25 mouse cellular contexts compared by ENCODE assay signal in genomic region chr19:44903343-44904000, GRCm38 (mm10). TPM values are rescaled to one million over a fixed set of nuclear protein-coding genes. Genes with fewer than 3 reads are reported as not detected.
DNase-seq lines count a peak whose midpoint lies in the region; ATAC-seq and TF ChIP-seq lines count a peak whose summit lies in the region.
"Had no signal": no experiment of that assay in that cellular context is flagged by ENCODE, and none has a peak within 500 bp of the region (broad histone marks: within the 10 kb centered on the region; RNA-seq: fewer than 3 reads in every experiment).

No protein-coding gene starts in this region.

- no peak overlapping the region for H3K9ac ChIP-seq in kidney, postnatal 0 days (ENCODE audit: low read depth, low read length)
- no peak overlapping the region for H3K9ac ChIP-seq in intestine, embryonic 16.5 days (ENCODE audit: low read depth, low read length)
- H3K9ac ChIP-seq: embryonic facial prominence, embryonic 15.5 days; forebrain, embryonic 13.5 days; heart, embryonic 12.5 days; hindbrain, embryonic 14.5 days; lung, embryonic 15.5 days had no signal

- H3K4me3 ChIP-seq in heart, embryonic 10.5 days = no peak overlapping the region
- no peak overlapping the region for H3K4me3 ChIP-seq in kidney, postnatal 0 days (replicated peaks; ENCODE audit: low read depth, low read length)
- no peak overlapping the region for H3K4me3 ChIP-seq in kidney, adult 2 months (ENCODE audit: insufficient read depth, low read depth, low read length)
- no peak overlapping the region for H3K4me3 ChIP-seq in intestine, embryonic 16.5 days (ENCODE audit: low read length)
- H3K4me3 ChIP-seq: embryonic facial prominence, embryonic 15.5 days; forebrain, embryonic 13.5 days; heart, embryonic 12.5 days; limb, embryonic 13.5 days; lung, embryonic 15.5 days had no signal

- no peak for TF ChIP-seq CTCF in kidney, postnatal 0 days (IDR thresholded peaks at IDR 0.05; ENCODE audit: low read depth)
- TF ChIP-seq CTCF in kidney, adult 2 months (conservative IDR thresholded peaks at IDR 0.05; ENCODE audit: insufficient read depth, insufficient read length, low read depth, low read length) = no peak

- H3K4me1 ChIP-seq in heart, embryonic 10.5 days = peaks cover 75% of the 10 kb centered on the region
- H3K4me1 ChIP-seq in kidney, postnatal 0 days (replicated peaks; ENCODE audit: insufficient read depth, low read length) = peaks cover 34% of the 10 kb centered on the region
- no peaks in the 10 kb centered on the region for H3K4me1 ChIP-seq in kidney, adult 2 months (ENCODE audit: control insufficient read depth, insufficient read depth, low read length)
- peaks cover 58% of the 10 kb centered on the region for H3K4me1 ChIP-seq in intestine, embryonic 16.5 days (ENCODE audit: control insufficient read depth, insufficient read depth, low read length)

- no peaks in the 10 kb centered on the region for H3K27me3 ChIP-seq in heart, embryonic 10.5 days (ENCODE audit: insufficient read depth, poor library complexity, severe bottlenecking)
- no peaks in the 10 kb centered on the region for H3K27me3 ChIP-seq in kidney, postnatal 0 days (ENCODE audit: insufficient read depth, low read length)
- H3K27me3 ChIP-seq in kidney, adult 2 months (replicated peaks; ENCODE audit: control insufficient read depth, insufficient read depth, low read length) = no peaks in the 10 kb centered on the region
- no peaks in the 10 kb centered on the region for H3K27me3 ChIP-seq in intestine, embryonic 16.5 days (replicated peaks; ENCODE audit: control insufficient read depth, insufficient read depth, low read length)
- H3K27me3 ChIP-seq: embryonic facial prominence, embryonic 15.5 days; heart, embryonic 12.5 days; limb, embryonic 13.5 days; lung, embryonic 15.5 days had no signal

- DNase-seq in heart, embryonic 10.5 days (ENCODE audit: low spot score) = no peak
- no peak for DNase-seq in heart, postnatal 10 days
- DNase-seq in kidney, postnatal 0 days (ENCODE audit: low spot score) = peak; percentile 85
- DNase-seq in kidney, adult 2 months = no peak
- DNase-seq in spleen, adult 12 weeks (ENCODE audit: low spot score) = no peak
- no peak for DNase-seq in lung, postnatal 36 days
- DNase-seq: adrenal gland, postnatal 14 days; cerebellum, adult 11 months; cerebellum, adult 9-11 months; embryo, embryonic 11 days; gastrocnemius, postnatal 14 days; kidney, postnatal 10 days; right cerebral cortex, postnatal 25 days; thymus, adult 2 months; thymus, postnatal 36 days had no signal

- TF ChIP-seq POLR2A in kidney, adult 2 months (IDR thresholded peaks at IDR 0.05; ENCODE audit: low read depth, low read length) = no peak

- no peaks in the 10 kb centered on the region for H3K36me3 ChIP-seq in heart, embryonic 10.5 days
- H3K36me3 ChIP-seq in kidney, postnatal 0 days (ENCODE audit: insufficient read depth, low read length) = no peaks in the 10 kb centered on the region
- no peaks in the 10 kb centered on the region for H3K36me3 ChIP-seq in kidney, adult 2 months (ENCODE audit: control insufficient read depth, insufficient read depth, low read length)
- no peaks in the 10 kb centered on the region for H3K36me3 ChIP-seq in intestine, embryonic 16.5 days (ENCODE audit: control insufficient read depth, insufficient read depth, low read length)
- H3K36me3 ChIP-seq: embryonic facial prominence, embryonic 15.5 days; heart, embryonic 12.5 days; limb, embryonic 13.5 days; lung, embryonic 15.5 days had no signal

- no peak overlapping the region for H3K4me2 ChIP-seq in kidney, postnatal 0 days (ENCODE audit: low read length)
- no peak overlapping the region for H3K4me2 ChIP-seq in intestine, embryonic 16.5 days (ENCODE audit: low read depth, low read length)
- H3K4me2 ChIP-seq: embryonic facial prominence, embryonic 15.5 days; forebrain, embryonic 13.5 days; heart, embryonic 12.5 days; hindbrain, embryonic 14.5 days; limb, embryonic 13.5 days; liver, embryonic 11.5 days; lung, embryonic 15.5 days; midbrain, embryonic 11.5 days had no signal

- 52% methylated on average over 6 of the region's 6 CpGs for WGBS in heart, embryonic 10.5 days
- WGBS in kidney, postnatal 0 days = 37% methylated on average over 6 of the region's 6 CpGs
- WGBS in kidney, adult 2 months = 73% methylated on average over 6 of the region's 6 CpGs
- WGBS in intestine, embryonic 16.5 days = 79% methylated on average over 6 of the region's 6 CpGs

- no peaks in the 10 kb centered on the region for H3K9me3 ChIP-seq in heart, embryonic 10.5 days
- no peaks in the 10 kb centered on the region for H3K9me3 ChIP-seq in kidney, postnatal 0 days (replicated peaks; ENCODE audit: low read length)
- H3K9me3 ChIP-seq in intestine, embryonic 16.5 days (ENCODE audit: control insufficient read depth, low read length) = no peaks in the 10 kb centered on the region
- H3K9me3 ChIP-seq: embryonic facial prominence, embryonic 15.5 days; forebrain, embryonic 13.5 days; heart, embryonic 12.5 days; limb, embryonic 13.5 days; lung, embryonic 15.5 days had no signal

- H3K27ac ChIP-seq in heart, embryonic 10.5 days = peak overlapping the region; percentile 56; the same call in 1 of the 2 replicates
- H3K27ac ChIP-seq in kidney, postnatal 0 days = peak overlapping the region; percentile 6; the same call in 1 of the 2 replicates
- H3K27ac ChIP-seq in kidney, adult 2 months (ENCODE audit: insufficient read depth, low read depth, low read length) = no peak overlapping the region
- peak overlapping the region; percentile 71; the same call in 1 of the 2 replicates for H3K27ac ChIP-seq in intestine, embryonic 16.5 days (ENCODE audit: low read length)
- H3K27ac ChIP-seq: embryonic facial prominence, embryonic 15.5 days; forebrain, embryonic 13.5 days; hindbrain, embryonic 14.5 days; limb, embryonic 13.5 days; lung, embryonic 15.5 days had no signal

- 0 out of 2 replicates have a peak, but pooled peaks have one; percentile 4 for ATAC-seq in kidney, postnatal 0 days (replicated peaks; ENCODE audit: low FRiP score, low read depth)
- no peak for ATAC-seq in intestine, embryonic 16.5 days
- ATAC-seq: forebrain, embryonic 13.5 days; midbrain, embryonic 16.5 days had no signal

- intact Hi-C loops in heart, postnatal 10 days (cut with DNase I) = no loop called here

RNA-seq across cellular contexts. Expression of gene Slf2, which starts 27.5 kb away (rescaled TPM):
- polyA plus RNA-seq in heart, embryonic 10.5 days (2016; fragmentation: Nextera tagmentation; extraction: Ambion mirVana) = 56.6 and 60.6 TPM in 2 replicates
- total RNA-seq in heart, postnatal 10 days (2021) = 10 to 100 TPM; 27.5 to 37.0 TPM
- polyA plus RNA-seq in kidney, postnatal 0 days (2015; fragmentation: Nextera tagmentation; extraction: Ambion mirVana) = 19.4 and 21.7 TPM in 2 replicates
- polyA plus RNA-seq in kidney, adult 2 months (2012; rRNA removed) = 10.5 and 31.1 TPM in 2 replicates
- 26.8 and 27.1 TPM in 2 replicates for polyA plus RNA-seq in intestine, embryonic 16.5 days (2015; fragmentation: Nextera tagmentation; extraction: Ambion mirVana)
